ENCODE assay signal across 21 mouse cellular contexts in the genomic region with DNA sequence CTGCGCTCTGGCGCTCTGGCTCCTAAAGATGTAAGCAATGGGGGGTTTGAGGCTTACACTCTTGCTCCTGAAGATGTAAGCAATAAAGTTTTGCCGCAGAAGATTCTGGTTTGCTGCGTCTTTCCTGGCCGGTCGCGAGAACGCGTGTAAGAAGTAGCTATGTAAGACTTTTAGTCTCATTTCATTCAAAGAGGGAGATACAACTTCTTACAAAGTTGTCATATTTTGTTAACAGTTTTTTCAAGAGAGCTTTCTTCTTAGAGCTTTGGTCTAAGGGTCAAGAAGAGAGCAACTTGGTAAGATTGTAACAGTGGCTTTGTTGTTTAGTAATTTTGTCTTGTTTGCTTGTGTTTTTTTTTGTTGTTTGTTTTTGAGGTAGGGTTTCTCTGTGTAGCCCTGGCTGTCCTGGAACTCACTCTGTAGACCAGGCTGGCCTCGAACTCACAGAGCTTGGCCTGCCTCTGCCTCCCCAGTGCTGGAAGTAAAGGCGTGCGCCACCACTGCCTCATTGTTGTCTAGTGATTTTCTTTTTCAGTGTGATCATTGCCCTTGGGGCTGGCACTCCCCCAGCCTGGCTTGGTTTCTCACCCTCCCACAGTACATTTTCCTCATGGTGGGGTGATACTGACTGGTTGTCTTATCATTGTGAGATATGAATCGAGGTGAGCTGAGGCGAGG.
"Had no signal": no experiment of that assay in that cellular context is flagged by ENCODE, and none has a peak within 500 bp of the region (broad histone marks: within the 10 kb centered on the region; RNA-seq: fewer than 3 reads in every experiment).

No protein-coding gene starts in this region.

- H3K36me3 ChIP-seq: limb, embryonic 10.5 days; limb, embryonic 13.5 days; liver, embryonic 12.5 days; liver, embryonic 15.5 days; lung, embryonic 15.5 days; stomach, embryonic 15.5 days had no signal

- H3K9ac ChIP-seq: limb, embryonic 13.5 days; liver, embryonic 12.5 days; liver, embryonic 15.5 days; lung, embryonic 15.5 days; stomach, embryonic 15.5 days had no signal

- ATAC-seq: intestine, embryonic 16.5 days; liver, embryonic 12.5 days had no signal

- H3K27me3 ChIP-seq: limb, embryonic 13.5 days; liver, embryonic 12.5 days; liver, embryonic 15.5 days; lung, embryonic 15.5 days; stomach, embryonic 15.5 days had no signal

- H3K27ac ChIP-seq: layer of hippocampus, adult 2 months; limb, embryonic 10.5 days; limb, embryonic 13.5 days; liver, embryonic 12.5 days; liver, embryonic 15.5 days; lung, embryonic 15.5 days; stomach, embryonic 15.5 days had no signal

- H3K9me3 ChIP-seq: limb, embryonic 10.5 days; liver, embryonic 12.5 days; liver, embryonic 15.5 days; lung, embryonic 15.5 days; stomach, embryonic 15.5 days had no signal

- H3K4me1 ChIP-seq: limb, embryonic 10.5 days; limb, embryonic 13.5 days; liver, embryonic 12.5 days; liver, embryonic 15.5 days; lung, embryonic 15.5 days; stomach, embryonic 15.5 days had no signal

- H3K4me2 ChIP-seq: limb, embryonic 13.5 days; liver, embryonic 12.5 days; liver, embryonic 15.5 days; lung, embryonic 15.5 days; midbrain, embryonic 11.5 days; stomach, embryonic 15.5 days had no signal

- H3K4me3 ChIP-seq: layer of hippocampus, adult 2 months; limb, embryonic 10.5 days; limb, embryonic 13.5 days; liver, embryonic 12.5 days; liver, embryonic 15.5 days; lung, embryonic 15.5 days; myocyte; stomach, embryonic 15.5 days had no signal

- DNase-seq: kidney, adult 18-20 months; kidney, adult 9 months; kidney, postnatal 14 days; layer of hippocampus, adult 9-11 months; liver; lung, adult 18-20 months; lung, postnatal 10 days; lung, postnatal 36 days; midbrain, embryonic 14.5 days; thymus, adult 2 months; thymus, postnatal 25 days had no signal
